Mouse (Mus musculus): Measurements from ENCODE around the gene Bckdhb. TPM values are rescaled to one million over a fixed set of nuclear protein-coding genes. Genes with fewer than 3 reads are reported as not detected.

The Bckdhb gene
- total RNA-seq, 1 experiment = 30.7 TPM

- in situ Hi-C loops (cut with MboI; ENCODE audit: low sequenced_read_pairs in 2 of 2, unreplicated experiment in 2 of 2) = no loop called here
- TF ChIP-seq ZC3H11A (IDR thresholded peaks at IDR 0.05; ENCODE audit: borderline replicate concordance, low read depth, low read length) (no peak), CHD2 (IDR thresholded peaks at IDR 0.05; ENCODE audit: low read depth, low read length) (no peak), MAFK (IDR thresholded peaks at IDR 0.05; ENCODE audit: insufficient read depth, low read depth, low read length) (no peak), ZNF384 (IDR thresholded peaks at IDR 0.05; ENCODE audit: low read depth, low read length) (no peak), HCFC1 (IDR thresholded peaks at IDR 0.05; ENCODE audit: borderline replicate concordance, insufficient read depth, low read length) (no peak)
- H3K9ac ChIP-seq (ENCODE audit: insufficient read depth, low read depth, low read length, poor library complexity, severe bottlenecking) = no peak overlapping the region
- no peak for DNase-seq (ENCODE audit: low read depth, low spot score)
- no peaks in the 10 kb centered on the region for H3K36me3 ChIP-seq (ENCODE audit: control insufficient read depth, insufficient read depth, low read length, poor library complexity, severe bottlenecking)
- no peaks in the 10 kb centered on the region for H3K4me1 ChIP-seq (ENCODE audit: control insufficient read depth in 2 of 2, insufficient read depth in 2 of 2, low read length in 2 of 2, poor library complexity in 1 of 2)
- H3K9me3 ChIP-seq (ENCODE audit: control insufficient read depth, insufficient read depth, low read depth, low read length) = no peaks in the 10 kb centered on the region
- H3K27ac ChIP-seq (ENCODE audit: insufficient read depth, low read depth, low read length, poor library complexity, severe bottlenecking) = no peak overlapping the region
- no peak overlapping the region for H3K4me3 ChIP-seq (ENCODE audit: insufficient read depth in 1 of 2, low read depth in 1 of 2, low read length in 2 of 2, poor library complexity in 1 of 2, severe bottlenecking in 1 of 2)
These were observed 122.0 kb downstream of the Bckdhb start for GRCm38 (mm10) chr9:84046961-84047360.

GRCm38 (mm10) chr9:84047436-84047835 is 122.5 kb downstream of the Bckdhb start:
- in situ Hi-C loops (cut with MboI; ENCODE audit: low sequenced_read_pairs in 2 of 2, unreplicated experiment in 2 of 2) = no loop called here
- H3K36me3 ChIP-seq (ENCODE audit: control insufficient read depth, insufficient read depth, low read length, poor library complexity, severe bottlenecking) = no peaks in the 10 kb centered on the region
- DNase-seq (ENCODE audit: low read depth, low spot score) = no peak
- TF ChIP-seq CHD2 (IDR thresholded peaks at IDR 0.05; ENCODE audit: low read depth, low read length) (no peak), ZC3H11A (IDR thresholded peaks at IDR 0.05; ENCODE audit: borderline replicate concordance, low read depth, low read length) (no peak), MAFK (IDR thresholded peaks at IDR 0.05; ENCODE audit: insufficient read depth, low read depth, low read length) (no peak), ZNF384 (IDR thresholded peaks at IDR 0.05; ENCODE audit: low read depth, low read length) (no peak), HCFC1 (IDR thresholded peaks at IDR 0.05; ENCODE audit: borderline replicate concordance, insufficient read depth, low read length) (no peak)
- H3K27ac ChIP-seq (ENCODE audit: insufficient read depth, low read depth, low read length, poor library complexity, severe bottlenecking) = no peak overlapping the region
- no peak overlapping the region for H3K4me3 ChIP-seq (ENCODE audit: insufficient read depth in 1 of 2, low read depth in 1 of 2, low read length in 2 of 2, poor library complexity in 1 of 2, severe bottlenecking in 1 of 2)
- H3K9ac ChIP-seq (ENCODE audit: insufficient read depth, low read depth, low read length, poor library complexity, severe bottlenecking) = no peak overlapping the region
- no peaks in the 10 kb centered on the region for H3K9me3 ChIP-seq (ENCODE audit: control insufficient read depth, insufficient read depth, low read depth, low read length)
- H3K4me1 ChIP-seq (ENCODE audit: control insufficient read depth in 2 of 2, insufficient read depth in 2 of 2, low read length in 2 of 2, poor library complexity in 1 of 2) = no peaks in the 10 kb centered on the region

GRCm38 (mm10) chr9:84049142-84049541 is 124.2 kb downstream of the Bckdhb start:
- Histone ChIP-seq H3K27ac (ENCODE audit: insufficient read depth, low read depth, low read length, poor library complexity, severe bottlenecking) (no peak overlapping the region), H3K36me3 (ENCODE audit: control insufficient read depth, insufficient read depth, low read length, poor library complexity, severe bottlenecking) (no peaks in the 10 kb centered on the region), H3K9me3 (ENCODE audit: control insufficient read depth, insufficient read depth, low read depth, low read length) (no peaks in the 10 kb centered on the region), H3K4me3 (ENCODE audit: insufficient read depth in 1 of 2, low read depth in 1 of 2, low read length in 2 of 2, poor library complexity in 1 of 2, severe bottlenecking in 1 of 2) (no peak overlapping the region), H3K4me1 (ENCODE audit: control insufficient read depth in 2 of 2, insufficient read depth in 2 of 2, low read length in 2 of 2, poor library complexity in 1 of 2) (no peaks in the 10 kb centered on the region), H3K9ac (ENCODE audit: insufficient read depth, low read depth, low read length, poor library complexity, severe bottlenecking) (no peak overlapping the region)
- TF ChIP-seq ZC3H11A (IDR thresholded peaks at IDR 0.05; ENCODE audit: borderline replicate concordance, low read depth, low read length) (no peak), CHD2 (IDR thresholded peaks at IDR 0.05; ENCODE audit: low read depth, low read length) (no peak), MAFK (IDR thresholded peaks at IDR 0.05; ENCODE audit: insufficient read depth, low read depth, low read length) (no peak), HCFC1 (IDR thresholded peaks at IDR 0.05; ENCODE audit: borderline replicate concordance, insufficient read depth, low read length) (no peak), ZNF384 (IDR thresholded peaks at IDR 0.05; ENCODE audit: low read depth, low read length) (no peak)
- in situ Hi-C loops (cut with MboI; ENCODE audit: low sequenced_read_pairs in 2 of 2, unreplicated experiment in 2 of 2) = no loop called here
- DNase-seq (ENCODE audit: low read depth, low spot score) = no peak

GRCm38 (mm10) chr9:84050867-84051635 is 126.1 kb downstream of the Bckdhb start:
- DNase-seq (ENCODE audit: low read depth, low spot score) = no peak
- no peaks in the 10 kb centered on the region for H3K36me3 ChIP-seq (ENCODE audit: control insufficient read depth, insufficient read depth, low read length, poor library complexity, severe bottlenecking)
- H3K4me1 ChIP-seq (ENCODE audit: control insufficient read depth in 2 of 2, insufficient read depth in 2 of 2, low read length in 2 of 2, poor library complexity in 1 of 2) = no peaks in the 10 kb centered on the region
- H3K4me3 ChIP-seq (ENCODE audit: insufficient read depth in 1 of 2, low read depth in 1 of 2, low read length in 2 of 2, poor library complexity in 1 of 2, severe bottlenecking in 1 of 2) = no peak overlapping the region
- no peak overlapping the region for H3K27ac ChIP-seq (ENCODE audit: insufficient read depth, low read depth, low read length, poor library complexity, severe bottlenecking)
- TF ChIP-seq MAFK (IDR thresholded peaks at IDR 0.05; ENCODE audit: insufficient read depth, low read depth, low read length) = no peak
- in situ Hi-C loops (cut with MboI; ENCODE audit: low sequenced_read_pairs in 2 of 2, unreplicated experiment in 2 of 2) = no loop called here
- H3K9me3 ChIP-seq (ENCODE audit: control insufficient read depth, insufficient read depth, low read depth, low read length) = no peaks in the 10 kb centered on the region
- H3K9ac ChIP-seq (ENCODE audit: insufficient read depth, low read depth, low read length, poor library complexity, severe bottlenecking) = no peak overlapping the region

All from ES-E14 (cell line).